Mouse (Mus musculus): ENCODE results near the gene Cyb5r3. TPM values are rescaled to one million over a fixed set of nuclear protein-coding genes. Genes with fewer than 3 reads are reported as not detected.

Cyb5r3 gene
- polyA plus RNA-seq, 1 experiment from 2014 or later, result 136 TPM

DNA sequence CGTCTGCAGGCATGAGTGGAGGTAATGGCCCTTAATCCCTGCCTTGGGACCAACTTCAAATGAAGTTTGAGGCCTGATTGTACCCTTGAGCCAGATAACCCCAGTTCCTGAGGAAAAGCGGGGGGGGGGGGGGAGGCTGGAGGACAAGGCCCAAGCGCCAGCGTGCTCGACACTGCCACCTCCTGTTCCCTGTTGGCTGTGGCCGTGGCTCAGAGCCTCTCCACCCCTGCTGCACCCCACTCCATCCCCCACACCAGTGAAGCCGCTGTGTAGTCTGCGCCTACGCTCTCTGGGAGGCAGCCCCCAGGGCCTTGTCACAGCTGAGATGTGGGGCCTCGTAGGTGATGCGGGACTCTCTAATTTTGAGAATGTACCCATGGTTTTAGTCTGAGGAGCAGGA lies 59.5 kb downstream of the Cyb5r3 start:
- peak; percentile 80 for DNase-seq (ENCODE audit: low spot score)
- Histone ChIP-seq H3K27me3 (ENCODE audit: control insufficient read depth, insufficient read depth, low read length) (no peaks in the 10 kb centered on the region), H3K4me2 (ENCODE audit: low read depth, severe bottlenecking) (no peak overlapping the region), H3K36me3 (ENCODE audit: control insufficient read depth, insufficient read depth, low read length) (no peaks in the 10 kb centered on the region), H3K4me3 (ENCODE audit: low read depth, low read length) (no peak overlapping the region), H3K27ac (replicated peaks; ENCODE audit: low read depth, low read length) (no peak overlapping the region), H3K9ac (ENCODE audit: low read length) (no peak overlapping the region), H3K4me1 (ENCODE audit: control insufficient read depth, insufficient read depth, low read length) (0 out of 2 replicates have a peak, but pooled peaks cover 2% of the 10 kb centered on the region), H3K9me3 (ENCODE audit: control insufficient read depth, low read length) (no peaks in the 10 kb centered on the region)
- no peak for ATAC-seq (ENCODE audit: insufficient number of reproducible peaks, low FRiP score, low TSS enrichment, low read depth)
- 14% methylated on average over 10 of the region's 11 CpGs for WGBS

DNA sequence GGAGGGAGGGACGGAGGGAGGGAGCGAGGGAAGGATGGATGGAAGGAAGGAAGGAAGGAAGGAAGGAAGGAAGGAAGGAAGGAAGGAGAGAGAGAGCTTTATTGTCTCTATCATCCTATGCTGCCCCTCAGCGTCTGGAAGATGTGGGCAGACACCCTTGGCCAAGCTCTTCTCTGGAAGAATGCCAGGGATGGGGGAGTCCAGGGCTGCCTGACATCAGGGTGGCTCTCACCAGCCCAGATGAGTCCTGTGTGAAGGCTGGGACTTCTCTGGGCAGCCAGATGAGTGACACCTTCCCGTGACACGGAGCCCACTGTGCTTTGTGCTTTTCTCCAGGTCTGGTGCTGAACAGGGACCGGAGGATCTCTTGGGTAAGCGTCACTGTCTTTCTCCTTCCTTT lies 60.5 kb downstream of the Cyb5r3 start:
- no peak for DNase-seq (ENCODE audit: low spot score)
- H3K9me3 ChIP-seq (ENCODE audit: control insufficient read depth, low read length), result no peaks in the 10 kb centered on the region
- H3K4me3 ChIP-seq (ENCODE audit: low read depth, low read length), result no peak overlapping the region
- no peak overlapping the region for H3K4me2 ChIP-seq (ENCODE audit: low read depth, severe bottlenecking)
- no peak overlapping the region for H3K9ac ChIP-seq (ENCODE audit: low read length)
- WGBS, result 75% methylated on average over 7 of the region's 7 CpGs
- H3K4me1 ChIP-seq (ENCODE audit: control insufficient read depth, insufficient read depth, low read length), result 0 out of 2 replicates have a peak, but pooled peaks cover 2% of the 10 kb centered on the region
- no peak for ATAC-seq (ENCODE audit: insufficient number of reproducible peaks, low FRiP score, low TSS enrichment, low read depth)
- no peaks in the 10 kb centered on the region for H3K27me3 ChIP-seq (ENCODE audit: control insufficient read depth, insufficient read depth, low read length)
- no peaks in the 10 kb centered on the region for H3K36me3 ChIP-seq (ENCODE audit: control insufficient read depth, insufficient read depth, low read length)
- no peak overlapping the region for H3K27ac ChIP-seq (replicated peaks; ENCODE audit: low read depth, low read length)

DNA sequence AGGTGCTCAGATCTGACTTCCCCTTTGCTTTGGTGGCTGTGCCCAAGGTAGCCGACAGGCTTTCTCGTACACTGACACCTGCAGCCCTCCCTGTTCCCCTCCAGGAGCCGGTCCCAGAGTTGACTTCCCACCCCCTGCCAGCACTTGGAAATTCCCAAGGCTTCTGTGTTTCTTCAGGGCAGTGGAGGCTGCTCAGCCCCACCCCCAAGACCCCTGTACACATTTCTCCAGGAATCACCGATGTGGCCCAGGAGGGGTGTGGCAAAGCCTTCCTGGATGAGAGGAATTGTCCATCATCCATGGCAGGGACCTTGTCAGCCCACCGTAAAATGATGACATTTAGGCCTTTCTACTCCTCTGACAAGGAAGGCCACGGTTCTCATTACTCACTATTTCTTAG lies 61.1 kb downstream of the Cyb5r3 start:
- Histone ChIP-seq H3K27ac (replicated peaks; ENCODE audit: low read depth, low read length) (no peak overlapping the region), H3K9ac (ENCODE audit: low read length) (no peak overlapping the region), H3K4me2 (ENCODE audit: low read depth, severe bottlenecking) (no peak overlapping the region), H3K4me3 (ENCODE audit: low read depth, low read length) (no peak overlapping the region), H3K4me1 (ENCODE audit: control insufficient read depth, insufficient read depth, low read length) (0 out of 2 replicates have a peak, but pooled peaks cover 2% of the 10 kb centered on the region), H3K9me3 (ENCODE audit: control insufficient read depth, low read length) (no peaks in the 10 kb centered on the region), H3K36me3 (ENCODE audit: control insufficient read depth, insufficient read depth, low read length) (no peaks in the 10 kb centered on the region), H3K27me3 (ENCODE audit: control insufficient read depth, insufficient read depth, low read length) (no peaks in the 10 kb centered on the region)
- 60% methylated on average over 6 of the region's 6 CpGs for WGBS
- DNase-seq (ENCODE audit: low spot score) (no peak), ATAC-seq (ENCODE audit: insufficient number of reproducible peaks, low FRiP score, low TSS enrichment, low read depth) (no peak)

DNA sequence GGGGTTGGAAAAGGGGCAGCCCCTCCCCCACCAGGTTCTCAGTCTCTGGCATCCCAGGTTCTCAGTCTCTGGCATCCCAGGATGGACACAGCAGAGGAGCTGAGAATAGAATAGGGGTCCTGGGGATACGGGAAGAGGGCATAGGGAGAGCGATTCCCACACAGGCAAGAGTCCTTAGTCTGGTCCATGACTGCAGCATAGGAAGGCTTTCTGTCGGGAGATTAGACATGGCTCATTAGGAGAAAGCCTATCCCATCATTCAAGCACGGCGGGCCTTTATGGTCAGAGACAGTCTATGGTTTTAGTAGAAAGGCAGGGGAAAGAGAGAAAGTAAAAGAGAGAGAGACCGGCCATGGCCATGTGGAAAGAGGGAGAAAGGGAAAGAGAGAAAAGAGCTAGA lies 64.6 kb downstream of the Cyb5r3 start:
- Histone ChIP-seq H3K36me3 (ENCODE audit: control insufficient read depth, insufficient read depth, low read length) (no peaks in the 10 kb centered on the region), H3K9ac (ENCODE audit: low read length) (no peak overlapping the region), H3K4me3 (ENCODE audit: low read depth, low read length) (no peak overlapping the region), H3K9me3 (ENCODE audit: control insufficient read depth, low read length) (no peaks in the 10 kb centered on the region), H3K4me1 (ENCODE audit: control insufficient read depth, insufficient read depth, low read length) (no peaks in the 10 kb centered on the region), H3K27ac (replicated peaks; ENCODE audit: low read depth, low read length) (no peak overlapping the region), H3K27me3 (ENCODE audit: control insufficient read depth, insufficient read depth, low read length) (no peaks in the 10 kb centered on the region), H3K4me2 (ENCODE audit: low read depth, severe bottlenecking) (no peak overlapping the region)
- no peak for DNase-seq (ENCODE audit: low spot score)
- WGBS, result 67% methylated on average over 6 of the region's 6 CpGs
- no peak for ATAC-seq (ENCODE audit: insufficient number of reproducible peaks, low FRiP score, low TSS enrichment, low read depth)

DNA sequence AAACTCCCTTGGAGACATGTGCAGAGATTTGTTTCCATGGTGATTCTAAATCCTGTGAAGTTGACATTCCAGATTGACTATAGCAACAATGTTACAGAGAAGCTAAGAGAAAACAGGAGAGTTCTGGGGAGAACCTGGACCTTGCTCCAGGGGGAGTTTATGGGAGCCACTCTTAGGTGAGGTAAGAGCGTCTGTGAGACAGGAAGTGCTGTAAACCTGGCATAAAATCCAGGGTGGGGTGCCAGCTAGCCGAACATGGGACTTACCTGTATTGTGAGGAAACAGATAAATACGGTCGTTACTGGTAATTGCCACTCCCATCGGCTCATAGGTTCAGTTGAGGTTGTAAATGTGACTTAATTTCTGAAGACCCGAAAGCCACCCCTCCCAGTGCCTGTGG lies 66.0 kb downstream of the Cyb5r3 start:
- ATAC-seq (ENCODE audit: insufficient number of reproducible peaks, low FRiP score, low TSS enrichment, low read depth) (no peak), DNase-seq (ENCODE audit: low spot score) (no peak)
- H3K27ac ChIP-seq (replicated peaks; ENCODE audit: low read depth, low read length), result no peak overlapping the region
- H3K9ac ChIP-seq (ENCODE audit: low read length), result no peak overlapping the region
- H3K9me3 ChIP-seq (ENCODE audit: control insufficient read depth, low read length), result no peaks in the 10 kb centered on the region
- no peaks in the 10 kb centered on the region for H3K27me3 ChIP-seq (ENCODE audit: control insufficient read depth, insufficient read depth, low read length)
- no peak overlapping the region for H3K4me3 ChIP-seq (ENCODE audit: low read depth, low read length)
- no peaks in the 10 kb centered on the region for H3K36me3 ChIP-seq (ENCODE audit: control insufficient read depth, insufficient read depth, low read length)
- no peaks in the 10 kb centered on the region for H3K4me1 ChIP-seq (ENCODE audit: control insufficient read depth, insufficient read depth, low read length)
- WGBS, result 64% methylated on average over 6 of the region's 6 CpGs
- H3K4me2 ChIP-seq (ENCODE audit: low read depth, severe bottlenecking), result no peak overlapping the region

Other genes with a start within 250 kb of the Cyb5r3 start
- 12.3 and 14.3 TPM in 2 replicates for gene Tcf20, start 184.7 kb downstream of the Cyb5r3 start, polyA plus RNA-seq (2014; fragmentation: Nextera tagmentation; extraction: Ambion mirVana)
- 1.9 and 3.0 TPM in 2 replicates for gene Nfam1, start 139.3 kb downstream of the Cyb5r3 start, polyA plus RNA-seq (2014; fragmentation: Nextera tagmentation; extraction: Ambion mirVana)
- gene Serhl, start 83.1 kb downstream of the Cyb5r3 start, polyA plus RNA-seq (2014; fragmentation: Nextera tagmentation; extraction: Ambion mirVana), result 45.6 and 48.2 TPM in 2 replicates
- 53.5 and 57.3 TPM in 2 replicates for gene Rrp7a, start 49.8 kb downstream of the Cyb5r3 start, polyA plus RNA-seq (2014; fragmentation: Nextera tagmentation; extraction: Ambion mirVana)
- 176 and 182 TPM in 2 replicates for gene Poldip3, start 23.2 kb downstream of the Cyb5r3 start, polyA plus RNA-seq (2014; fragmentation: Nextera tagmentation; extraction: Ambion mirVana)
- gene A4galt, start 79.2 kb upstream of the Cyb5r3 start, polyA plus RNA-seq (2014; fragmentation: Nextera tagmentation; extraction: Ambion mirVana), result 0.18 TPM in 1 of 2 replicates, not detected in the other
- gene Arfgap3, start 177.7 kb upstream of the Cyb5r3 start, polyA plus RNA-seq (2014; fragmentation: Nextera tagmentation; extraction: Ambion mirVana), result 37.2 and 37.6 TPM in 2 replicates

Measured in limb, embryonic 11.5 days (tissue).